Mouse (Mus musculus): ENCODE measurements around the gene Irf4.

DNA sequence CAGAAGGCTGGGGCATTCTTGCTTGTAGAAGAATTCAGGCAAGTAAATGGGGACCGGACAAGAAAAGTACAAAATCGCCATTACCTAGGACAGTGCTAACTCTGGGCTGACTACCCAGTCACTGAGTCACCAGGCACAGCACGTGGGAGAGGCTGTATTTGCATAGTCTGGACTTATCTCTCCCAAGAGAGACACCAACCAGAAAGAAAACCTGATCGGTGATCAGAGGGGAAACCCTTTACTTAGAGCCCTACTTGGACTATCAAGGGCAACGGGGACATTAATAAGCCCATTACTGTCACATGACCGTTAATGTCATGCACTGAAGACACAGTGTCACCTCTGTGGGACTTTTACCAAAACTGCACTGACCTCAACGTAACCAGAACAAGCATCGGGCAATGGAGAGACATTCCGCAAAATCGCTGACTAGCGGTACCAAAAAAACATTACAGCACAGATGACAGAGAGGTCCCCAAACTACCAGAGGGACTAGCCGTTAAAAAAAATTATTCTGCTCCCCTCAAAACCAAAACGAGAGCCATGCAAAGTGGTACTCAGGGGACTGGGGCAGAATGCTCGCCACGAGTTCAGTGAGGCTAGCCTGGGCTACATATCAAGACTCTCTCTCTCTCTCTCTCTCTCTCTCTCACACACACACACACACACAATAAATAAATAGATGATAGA is 18.8 kb upstream of the Irf4 start:
- TF ChIP-seq FLI1 (IDR thresholded peaks at IDR 0.05; ENCODE audit: low read length): no peak
- no peak for TF ChIP-seq GATA1 (IDR thresholded peaks at IDR 0.05; ENCODE audit: borderline replicate concordance, low read length)

All from megakaryocyte, embryonic 14.5 days (primary cell).